Mouse (Mus musculus) forebrain, embryonic 15.5 days (tissue): ENCODE measurements around the gene Uba52. TPM values are rescaled to one million over a fixed set of nuclear protein-coding genes. Genes with fewer than 3 reads are reported as not detected.
"Not testable (repeated sequence)": the region's sequence is repeated elsewhere in the genome, so short reads cannot be mapped to it uniquely, and the experiment has no call there.

Source experiments
- ATAC-seq: fragments of 200-750 bp; cut with Nextera tagmentation; replicated peaks from 2 replicates; pipeline ENCODE4 v1.8.0; 2017; ENCODE audit warnings: mild to moderate bottlenecking, moderate TSS enrichment, moderate library complexity
- H3K27ac ChIP-seq: fragments of 300-500 bp; sonication (generic); replicated peaks from 2 replicates; pipeline ENCODE4 v1.5.1; 2015; ENCODE audit warnings: mild to moderate bottlenecking, inconsistent platforms
- H3K27me3 ChIP-seq: fragments of 300-500 bp; sonication (generic); 2 replicates; pipeline ENCODE4 v1.6.1; 2015; ENCODE audit warnings: inconsistent platforms
- H3K36me3 ChIP-seq: fragments of 300-500 bp; sonication (generic); 2 replicates; pipeline ENCODE4 v1.6.1; 2015; ENCODE audit warnings: mild to moderate bottlenecking, inconsistent platforms
- H3K4me1 ChIP-seq: fragments of 300-500 bp; sonication (generic); 2 replicates; pipeline ENCODE4 v1.6.1; 2015; ENCODE audit warnings: inconsistent platforms
- H3K4me2 ChIP-seq: fragments of 300-500 bp; sonication (generic); replicated peaks from 2 replicates; pipeline ENCODE4 v1.6.1; 2015; ENCODE audit warnings: mild to moderate bottlenecking, inconsistent platforms
- H3K4me3 ChIP-seq: fragments of 300-500 bp; sonication (generic); 2 replicates; pipeline ENCODE4 v1.5.1; 2015; ENCODE audit warnings: mild to moderate bottlenecking, inconsistent platforms
- H3K9ac ChIP-seq: fragments of 300-500 bp; sonication (generic); replicated peaks from 2 replicates; pipeline ENCODE4 v1.6.1; 2015; ENCODE audit warnings: mild to moderate bottlenecking, inconsistent platforms
- H3K9me3 ChIP-seq: fragments of 300-500 bp; sonication (generic); 2 replicates; pipeline ENCODE4 v1.6.1; 2016; ENCODE audit warnings: inconsistent platforms
- WGBS: fragments of 180-500 bp; shearing (Covaris S2); methylation state at CpG from one replicate; pipeline ENCODE4 v1.1.7; 2015; ENCODE audit warnings: mixed read lengths; 5-methylcytosine and 5-hydroxymethylcytosine counted together
- polyA plus RNA-seq: library from polyadenylated mRNA; unstranded; fragments of >200 nt; fragmentation: Nextera tagmentation; extraction: Ambion mirVana; gene quantifications from 2 replicates; pipeline ENCODE4 v1.2.1, GENCODE M21; 2015

Uba52 gene
- polyA plus RNA-seq, 1 experiment from 2014 or later, result 724 TPM

DNA sequence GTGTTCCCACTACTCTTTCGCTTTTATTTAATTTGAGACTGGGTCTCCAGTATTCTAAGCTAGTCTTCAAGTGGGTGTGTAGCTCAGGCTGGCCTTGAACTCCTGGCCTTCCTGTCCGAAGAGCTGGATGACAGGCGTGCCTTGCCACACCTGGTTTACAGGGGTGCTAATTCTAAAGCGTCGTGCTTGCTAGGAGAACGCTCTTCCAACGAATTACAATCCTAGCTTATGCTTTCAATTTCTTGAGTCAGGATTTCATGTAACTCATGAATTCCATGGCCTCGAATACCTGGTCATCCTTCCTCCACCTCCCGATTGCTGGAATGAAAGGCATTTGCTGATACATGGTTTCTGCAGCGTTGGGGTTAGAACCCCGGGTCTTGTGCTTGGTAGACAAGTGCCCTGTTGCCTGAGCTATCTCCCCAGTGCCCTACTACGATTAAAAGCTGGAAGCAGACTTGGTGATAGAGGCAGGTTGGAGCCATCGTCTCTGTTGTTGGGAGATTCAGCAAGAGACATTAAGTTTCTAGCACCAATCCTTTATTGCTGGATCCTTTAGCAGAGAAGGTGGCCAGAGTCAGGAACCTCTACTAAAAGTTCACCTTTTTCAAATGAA, 17.7 kb upstream of the Uba52 start:
- Histone ChIP-seq H3K4me2 (peak overlapping the region; percentile 72), H3K4me3 (peak overlapping the region; percentile 76), H3K4me1 (peaks cover 35% of the 10 kb centered on the region), H3K27me3 (no peaks in the 10 kb centered on the region), H3K27ac (peak overlapping the region; percentile 84), H3K9me3 (no peaks in the 10 kb centered on the region), H3K9ac (peak overlapping the region; percentile 91), H3K36me3 (peaks cover 24% of the 10 kb centered on the region)
- 32% methylated on average over 13 of the region's 13 CpGs for WGBS
- ATAC-seq, result no peak

DNA sequence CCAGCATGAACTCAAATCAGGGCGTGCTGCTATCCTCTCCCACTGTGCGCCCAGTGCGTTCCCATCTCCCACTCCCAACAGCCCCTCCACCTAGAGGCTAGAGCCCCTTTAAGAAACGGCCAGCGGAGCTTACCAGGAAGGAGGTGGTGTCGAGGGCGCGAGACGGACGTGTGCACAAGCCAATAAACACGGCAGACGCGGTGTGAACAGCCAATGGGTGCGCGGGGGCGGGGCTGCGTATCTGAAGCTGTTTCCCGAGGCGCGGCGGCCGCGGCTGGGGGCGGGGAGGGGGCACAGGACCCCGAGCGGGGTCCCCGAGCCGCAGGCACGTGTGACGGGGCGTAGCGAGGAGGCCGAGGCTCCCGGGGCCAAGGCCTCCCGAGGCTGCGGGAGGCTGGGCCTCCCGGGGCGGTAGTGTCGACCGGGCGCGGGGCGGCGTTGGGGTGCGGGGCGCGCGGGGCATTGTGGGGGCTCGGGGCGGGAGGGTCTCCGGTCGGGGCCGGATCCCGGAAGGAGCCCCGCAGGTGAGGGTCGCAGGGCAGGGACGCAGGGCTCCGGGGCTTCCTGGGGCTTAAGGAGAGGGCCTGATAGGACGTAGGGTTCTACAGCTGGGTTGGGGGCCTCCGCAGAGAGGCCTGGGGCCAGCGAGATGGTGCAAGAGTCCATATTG, 17.0 kb upstream of the Uba52 start, which contains the start of the genes Fkbp8 and Kxd1:
Gene Fkbp8 (plus strand): TSS at position 213 of the 670 bp plus-strand sequence.
Gene Kxd1 (minus strand): TSS at position 445 of the 670 bp plus-strand sequence.
- Histone ChIP-seq H3K4me1 (peaks cover 36% of the 10 kb centered on the region), H3K9ac (peak within 1 kb of the TSS; percentile 91), H3K36me3 (peaks cover 19% of the 10 kb centered on the region), H3K27ac (peak within 1 kb of the TSS; percentile 84), H3K4me3 (peak within 1 kb of the TSS; percentile 76), H3K9me3 (no peaks in the 10 kb centered on the region), H3K4me2 (peak within 1 kb of the TSS; percentile 72), H3K27me3 (no peaks in the 10 kb centered on the region)
- peak; percentile 94 for ATAC-seq
- under 1% methylated on average over 61 of the region's 61 CpGs for WGBS

DNA sequence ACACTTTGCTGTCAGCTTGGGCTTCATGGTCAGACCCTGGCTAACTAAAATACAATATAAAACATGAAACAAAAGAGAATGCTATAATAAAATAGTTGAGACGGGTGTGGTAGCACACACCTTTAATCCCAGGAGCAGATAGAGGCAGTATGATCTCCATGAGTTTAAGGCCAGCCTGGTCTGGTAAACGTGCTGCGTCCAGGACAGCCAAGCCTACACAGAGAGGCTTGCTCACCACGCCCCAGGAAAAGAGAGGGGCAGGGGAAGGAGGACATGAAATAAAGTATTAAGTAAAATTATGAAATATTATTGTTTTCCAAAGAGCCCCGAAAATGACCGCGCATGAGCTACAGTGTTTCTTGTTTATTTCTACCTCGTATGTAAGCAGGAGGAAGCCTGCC, 16.5 kb upstream of the Uba52 start:
- 2% methylated on average over 8 of the region's 8 CpGs for WGBS
- peaks cover 41% of the 10 kb centered on the region for H3K4me1 ChIP-seq
- peaks cover 13% of the 10 kb centered on the region for H3K36me3 ChIP-seq
- H3K4me3 ChIP-seq, result peak overlapping the region; percentile 76
- H3K9ac ChIP-seq, result peak overlapping the region; percentile 91
- no peaks in the 10 kb centered on the region for H3K27me3 ChIP-seq
- H3K4me2 ChIP-seq, result peak overlapping the region; percentile 59
- H3K9me3 ChIP-seq, result no peaks in the 10 kb centered on the region
- peak overlapping the region; percentile 84 for H3K27ac ChIP-seq
- ATAC-seq, result no peak

DNA sequence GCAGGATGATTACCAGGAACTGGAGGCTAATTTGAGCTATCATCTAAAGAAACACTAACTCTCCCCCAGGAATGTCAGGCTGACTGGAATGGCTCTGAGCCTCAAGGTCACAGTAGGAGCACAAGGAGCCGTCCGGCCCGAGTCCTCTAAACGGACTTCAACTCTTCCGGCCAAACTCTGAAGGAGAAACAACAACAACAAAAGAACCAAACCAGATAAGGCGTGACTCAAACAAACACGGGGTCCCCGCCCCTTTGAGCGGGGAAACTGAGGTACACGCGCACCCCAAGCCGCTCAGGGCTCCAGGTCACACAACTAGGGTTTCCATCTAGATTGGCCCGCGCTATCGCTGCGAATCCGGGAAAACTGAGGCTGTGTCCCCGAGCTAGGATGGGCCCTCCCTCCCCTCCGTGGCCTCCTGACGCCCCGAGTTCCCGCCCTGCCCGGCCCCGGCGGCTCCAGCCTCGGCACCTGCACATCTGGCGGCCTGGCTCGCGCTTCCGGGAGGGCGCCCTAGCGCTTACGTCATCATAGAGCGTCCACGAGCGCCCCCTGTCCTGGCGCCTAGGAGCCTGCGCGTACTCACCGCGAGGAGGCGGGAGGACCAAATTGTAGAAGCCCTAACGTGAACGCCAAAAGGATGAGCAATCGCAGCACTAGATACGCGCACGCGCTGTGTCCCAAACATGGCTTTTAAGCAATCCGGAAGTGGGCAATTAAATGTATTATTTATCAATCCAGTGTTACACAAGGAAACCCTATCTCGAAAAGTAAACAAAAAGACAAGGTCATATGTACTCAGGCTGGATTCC, 12.2 kb upstream of the Uba52 start:
- peak overlapping the region; percentile 78 for H3K9ac ChIP-seq
- peak overlapping the region; percentile 76 for H3K4me3 ChIP-seq
- peak overlapping the region; percentile 93 for H3K27ac ChIP-seq
- peaks cover 5% of the 10 kb centered on the region; the same call in 1 of the 2 replicates for H3K36me3 ChIP-seq
- H3K4me1 ChIP-seq, result peaks cover 23% of the 10 kb centered on the region
- H3K9me3 ChIP-seq, result no peaks in the 10 kb centered on the region
- peak; percentile 85 for ATAC-seq
- peak overlapping the region; percentile 70 for H3K4me2 ChIP-seq
- under 1% methylated on average over 51 of the region's 51 CpGs for whole genome bisulfite sequencing
- no peaks in the 10 kb centered on the region for H3K27me3 ChIP-seq

DNA sequence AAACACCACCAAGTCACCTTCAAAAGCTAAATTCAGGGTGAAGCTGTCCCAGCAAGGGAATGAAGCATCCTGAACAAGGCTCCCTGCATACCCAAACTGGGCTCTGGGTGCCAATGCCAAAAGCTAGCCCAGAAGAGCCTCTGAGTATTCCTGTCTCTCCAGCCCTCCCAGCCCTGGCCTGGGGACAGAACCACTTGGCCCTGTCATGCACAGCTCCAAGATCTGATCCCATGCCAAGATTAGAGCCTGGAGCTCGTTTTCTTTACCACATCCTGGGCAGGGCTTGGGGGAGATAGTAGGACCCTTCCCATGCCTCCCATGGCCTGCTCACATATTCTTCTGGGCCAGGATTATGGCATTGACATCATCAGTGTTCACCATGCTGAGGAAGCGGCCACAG, 9.0 kb upstream of the Uba52 start:
- Histone ChIP-seq H3K4me3 (no peak overlapping the region), H3K36me3 (peaks cover 11% of the 10 kb centered on the region), H3K27ac (no peak overlapping the region), H3K4me1 (peaks cover 14% of the 10 kb centered on the region), H3K27me3 (no peaks in the 10 kb centered on the region), H3K9me3 (no peaks in the 10 kb centered on the region), H3K4me2 (no peak overlapping the region), H3K9ac (no peak overlapping the region)
- no peak for ATAC-seq
- 66% methylated on average over 2 of the region's 2 CpGs for WGBS

DNA sequence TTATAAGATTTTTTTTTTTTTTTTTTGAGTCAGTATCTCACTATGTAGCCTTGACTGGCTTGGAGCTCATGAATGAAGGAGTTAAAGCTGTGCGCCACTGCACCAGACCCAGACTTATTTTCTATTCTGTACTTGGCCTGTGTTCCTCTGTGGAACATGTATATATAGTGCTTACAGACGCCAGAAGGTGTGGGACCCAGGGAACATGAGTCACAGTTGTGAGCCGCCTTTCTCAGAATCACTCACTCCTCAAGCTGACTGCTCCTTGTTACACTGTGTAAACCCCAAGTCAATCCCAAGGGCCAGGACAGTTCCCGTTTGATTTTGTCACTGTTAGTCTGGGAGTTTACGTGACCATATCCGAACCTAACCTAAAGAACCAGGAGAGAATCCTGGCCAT, 8.4 kb upstream of the Uba52 start:
- H3K4me1 ChIP-seq, result peaks cover 14% of the 10 kb centered on the region
- no peak overlapping the region for H3K27ac ChIP-seq
- no peak overlapping the region for H3K9ac ChIP-seq
- WGBS, result 96% methylated on average over 6 of the region's 6 CpGs
- H3K4me2 ChIP-seq, result no peak overlapping the region
- H3K9me3 ChIP-seq, result no peaks in the 10 kb centered on the region
- no peaks in the 10 kb centered on the region for H3K27me3 ChIP-seq
- H3K36me3 ChIP-seq, result peaks cover 14% of the 10 kb centered on the region
- no peak for ATAC-seq
- no peak overlapping the region for H3K4me3 ChIP-seq

DNA sequence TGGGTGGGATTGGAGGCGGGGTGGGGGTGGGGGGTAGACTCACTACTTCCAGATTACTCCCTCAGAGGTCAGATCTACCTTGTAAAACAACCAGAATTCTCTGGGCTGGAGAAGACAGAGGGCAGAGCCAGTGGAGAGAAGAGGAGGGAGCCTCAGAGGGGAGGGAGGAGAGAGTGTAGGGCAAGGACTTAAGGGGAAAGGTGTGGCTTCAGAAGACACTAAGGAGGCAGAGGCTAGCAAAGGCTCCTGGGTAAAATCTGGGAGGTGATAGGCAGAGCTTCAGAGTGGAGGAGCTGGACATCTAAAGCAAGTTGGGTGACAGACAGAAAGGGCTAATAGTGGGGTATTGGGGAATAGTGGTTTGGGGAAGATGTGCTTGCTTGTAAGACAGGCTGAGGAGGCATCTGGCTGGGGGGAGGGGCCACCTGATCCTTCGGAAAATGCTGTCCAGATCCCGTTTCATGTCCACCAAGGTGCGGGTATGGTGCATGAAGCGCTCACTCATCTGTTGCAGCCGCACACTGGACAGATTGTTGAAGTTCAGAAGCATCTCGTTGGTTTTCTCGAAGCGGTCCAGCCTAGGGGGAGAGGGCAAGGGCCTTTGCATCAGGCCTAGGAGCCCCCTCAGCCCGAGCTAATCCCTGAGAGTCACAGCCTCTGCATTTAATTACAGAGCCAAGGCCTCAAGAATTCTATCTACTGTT, 7.5 kb upstream of the Uba52 start:
- no peak overlapping the region for H3K27ac ChIP-seq
- H3K36me3 ChIP-seq, result peaks cover 19% of the 10 kb centered on the region

DNA sequence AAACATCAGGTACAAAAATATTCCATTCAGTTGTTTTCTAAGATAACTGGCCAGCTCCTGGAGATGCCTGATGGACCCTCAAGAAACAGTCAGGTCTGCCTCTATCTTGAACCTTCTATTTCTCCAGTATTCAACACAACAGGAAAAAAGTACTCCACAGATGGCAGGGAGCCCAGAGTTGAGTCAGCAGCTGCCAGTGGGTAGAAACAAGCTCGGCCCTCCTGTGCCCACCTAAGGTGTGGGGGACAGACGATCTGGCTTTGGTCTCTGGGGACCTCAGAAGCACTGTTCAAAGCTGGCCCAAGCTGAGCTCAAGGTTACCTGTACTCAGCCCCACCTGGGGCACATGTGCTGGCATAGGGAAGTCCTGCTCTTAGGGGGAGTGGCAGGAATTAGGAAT, 2.8 kb upstream of the Uba52 start:
- Histone ChIP-seq H3K36me3 (peaks cover 24% of the 10 kb centered on the region), H3K9ac (no peak overlapping the region), H3K27me3 (no peaks in the 10 kb centered on the region), H3K4me1 (peaks cover 18% of the 10 kb centered on the region), H3K9me3 (no peaks in the 10 kb centered on the region), H3K4me3 (no peak overlapping the region), H3K27ac (no peak overlapping the region), H3K4me2 (no peak overlapping the region)
- no peak for ATAC-seq
- WGBS, result 49% methylated on average over 2 of the region's 2 CpGs

More for the DNA sequence above, 7.5 kb upstream of the Uba52 start:
- Histone ChIP-seq H3K4me3 (no peak overlapping the region), H3K9ac (no peak overlapping the region), H3K4me1 (peaks cover 11% of the 10 kb centered on the region), H3K4me2 (no peak overlapping the region), H3K9me3 (no peaks in the 10 kb centered on the region), H3K27me3 (no peaks in the 10 kb centered on the region)
- ATAC-seq, result no peak
- WGBS, result 75% methylated on average over 10 of the region's 10 CpGs

DNA sequence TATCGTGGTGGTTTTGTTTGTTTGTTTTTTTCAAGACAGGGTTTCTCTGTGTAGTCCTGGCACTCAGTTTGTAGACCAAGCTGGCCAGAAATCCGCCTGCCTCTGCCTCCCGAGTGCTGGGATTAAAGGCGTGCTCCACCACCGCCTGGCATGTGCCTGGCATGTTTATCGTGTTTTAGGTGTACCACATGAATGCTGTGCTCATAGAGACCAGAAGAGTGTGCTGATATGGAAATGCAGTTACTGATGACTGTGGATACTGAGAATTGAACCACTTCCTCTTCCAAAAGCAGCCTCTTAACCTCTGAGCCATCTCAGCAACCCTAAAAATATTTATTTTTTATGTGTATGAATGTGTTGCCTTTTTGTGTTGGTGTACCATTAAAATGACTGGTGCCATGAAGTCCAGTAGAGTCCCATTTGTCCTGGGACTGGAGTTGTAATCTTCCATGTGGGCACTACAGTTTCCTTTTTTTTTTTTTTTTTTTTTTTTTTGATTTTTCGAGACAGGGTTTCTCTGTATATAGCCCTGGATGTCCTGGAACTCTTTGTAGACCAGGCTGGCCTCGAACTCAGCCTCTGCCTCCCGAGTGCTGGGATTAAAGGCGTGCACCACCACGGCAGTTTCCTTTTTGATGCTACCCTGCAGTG, 1.8 kb upstream of the Uba52 start:
- H3K4me2 ChIP-seq, result no peak overlapping the region
- ATAC-seq, result no peak
- H3K4me3 ChIP-seq, result no peak overlapping the region
- H3K4me1 ChIP-seq, result peaks cover 20% of the 10 kb centered on the region
- no peak overlapping the region for H3K27ac ChIP-seq
- no peaks in the 10 kb centered on the region for H3K27me3 ChIP-seq
- no peak overlapping the region for H3K9ac ChIP-seq
- H3K36me3 ChIP-seq, result peaks cover 28% of the 10 kb centered on the region
- H3K9me3 ChIP-seq, result no peaks in the 10 kb centered on the region
- 95% methylated on average over 11 of the region's 11 CpGs for WGBS

DNA sequence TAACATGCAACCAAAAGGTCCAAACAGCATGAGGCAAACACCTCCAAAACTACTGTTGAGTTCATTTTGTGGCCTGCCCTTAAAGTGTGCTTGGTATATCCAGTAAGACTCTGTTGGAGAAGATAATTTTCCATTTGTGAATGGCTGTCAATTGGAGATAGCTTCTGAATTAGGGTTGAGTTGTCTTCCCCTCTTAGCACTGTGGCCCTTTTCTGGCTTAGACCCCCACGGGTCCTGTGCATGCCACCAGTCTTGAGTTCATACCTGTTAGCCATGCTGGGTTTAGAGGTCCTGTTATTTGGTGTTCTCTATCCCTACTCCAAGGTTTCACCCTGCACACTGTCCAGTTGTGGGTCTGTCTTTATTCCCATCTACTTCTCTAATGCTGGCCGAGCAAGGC, 1.2 kb upstream of the Uba52 start:
- WGBS, result 100% methylated on average over 2 of the region's 2 CpGs
- no peak overlapping the region for H3K9ac ChIP-seq
- no peak overlapping the region for H3K4me3 ChIP-seq
- ATAC-seq, result no peak
- no peaks in the 10 kb centered on the region for H3K27me3 ChIP-seq
- peaks cover 34% of the 10 kb centered on the region for H3K36me3 ChIP-seq
- no peak overlapping the region for H3K27ac ChIP-seq
- no peaks in the 10 kb centered on the region for H3K9me3 ChIP-seq
- H3K4me1 ChIP-seq, result peaks cover 23% of the 10 kb centered on the region
- no peak overlapping the region for H3K4me2 ChIP-seq

DNA sequence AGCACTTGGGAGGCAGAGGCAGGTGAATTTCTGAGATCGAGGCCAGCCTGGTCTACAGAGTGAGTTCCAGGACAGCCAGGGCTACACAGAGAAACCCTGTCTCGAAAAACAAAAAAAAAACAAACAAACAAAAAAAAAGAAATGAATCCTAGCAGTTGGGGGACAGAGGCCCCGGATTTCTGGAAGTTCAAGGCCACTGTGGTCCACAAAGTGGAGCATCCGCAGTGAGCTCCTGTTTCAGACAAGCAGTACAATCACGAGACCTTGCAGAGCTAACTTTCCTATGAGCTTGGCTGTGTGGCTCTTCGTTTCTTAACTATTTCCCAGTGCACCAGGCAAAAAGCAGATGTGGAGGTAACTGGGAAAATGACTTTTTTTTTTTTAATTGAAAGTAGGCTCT, 573 bp upstream of the Uba52 start:
- not testable (repeated sequence) for H3K9me3 ChIP-seq, ATAC-seq, H3K27me3 ChIP-seq
- 85% methylated on average over 6 of the region's 6 CpGs for WGBS
- peak overlapping the region; percentile 97 for H3K4me2 ChIP-seq
- peak overlapping the region; percentile 89; the same call in 1 of the 2 replicates for H3K9ac ChIP-seq
- peak overlapping the region; percentile 84 for H3K4me3 ChIP-seq
- peaks cover 25% of the 10 kb centered on the region for H3K4me1 ChIP-seq
- peaks cover 29% of the 10 kb centered on the region for H3K36me3 ChIP-seq
- H3K27ac ChIP-seq, result peak overlapping the region; percentile 99; the same call in 1 of the 2 replicates
